Mouse (Mus musculus) adrenal gland, postnatal 10 days (tissue): ENCODE results near the gene Cep126. TPM values are rescaled to one million over a fixed set of nuclear protein-coding genes. Genes with fewer than 3 reads are reported as not detected.

Source experiments
- DNase-seq: peaks from one replicate; pipeline ENCODE4 v3.0.0; 2021; ENCODE audit warnings: mixed read lengths
- long read RNA-seq, 2 experiments: library from polyadenylated mRNA; stranded (forward); transcript quantifications; one replicate each; pipeline ENCODE4 v2.0.0; 2021
- total RNA-seq, 2 experiments: library from RNA; stranded (reverse); gene quantifications; 2 replicates each; pipeline ENCODE4 v1.2.3; 2021

Gene Cep126
- 1 to 10 TPM; 6.7 to 8.8 TPM for total RNA-seq
- long read RNA-seq, experiment 1, partial matches to known transcripts: 1 of 2 reads
- long read RNA-seq, experiment 1, other reads (novel, unspliced or antisense): 1 of 2 reads
- long read RNA-seq, experiment 2, partial matches to known transcripts: 1 of 6 reads
- long read RNA-seq, experiment 2, other reads (novel, unspliced or antisense): 1 of 6 reads

- DNase-seq: peak; percentile 93
Observed at GRCm38 (mm10) chr9:8134117-8134574, at the start of gene Cep126. Cep126 (minus strand) TSS chr9:8134294.

- no peak for DNase-seq
Observed at GRCm38 (mm10) chr9:8179554-8179953, 45.5 kb upstream of the Cep126 start.

- no peak for DNase-seq
Observed at GRCm38 (mm10) chr9:8177099-8177498, 43.0 kb upstream of the Cep126 start.

- DNase-seq: no peak
Observed at GRCm38 (mm10) chr9:8157011-8157410, 22.9 kb upstream of the Cep126 start.

- DNase-seq: peak; percentile 26
Observed at GRCm38 (mm10) chr9:8139501-8139900, 5.4 kb upstream of the Cep126 start.

GRCm38 (mm10) chr9:8133586-8134115 is 443 bp downstream of the Cep126 start:
- DNase-seq: no peak

GRCm38 (mm10) chr9:8123495-8123894 is 10.6 kb downstream of the Cep126 start:
- DNase-seq: no peak

GRCm38 (mm10) chr9:8114516-8114915 is 19.6 kb downstream of the Cep126 start:
- no peak for DNase-seq

- no peak for DNase-seq
Observed at GRCm38 (mm10) chr9:8103050-8103449, 31.0 kb downstream of the Cep126 start.

- no peak for DNase-seq
Observed at GRCm38 (mm10) chr9:8100962-8101361, 33.1 kb downstream of the Cep126 start.

- DNase-seq: no peak
Observed at GRCm38 (mm10) chr9:8078882-8079281, 55.2 kb downstream of the Cep126 start.

- peak; percentile 28 for DNase-seq
Observed at GRCm38 (mm10) chr9:8074345-8074744, 59.7 kb downstream of the Cep126 start.

GRCm38 (mm10) chr9:8073203-8073755 is 60.8 kb downstream of the Cep126 start:
- no peak for DNase-seq

GRCm38 (mm10) chr9:8059636-8060035 is 74.5 kb downstream of the Cep126 start:
- no peak for DNase-seq

- no peak for DNase-seq
Observed at GRCm38 (mm10) chr9:8054831-8055230, 79.3 kb downstream of the Cep126 start.

- DNase-seq: no peak
Observed at GRCm38 (mm10) chr9:8043044-8043387, 91.1 kb downstream of the Cep126 start.

- peak; percentile 98 for DNase-seq
Observed at GRCm38 (mm10) chr9:8042338-8043043, 91.6 kb downstream of the Cep126 start, which contains the start of gene Cfap300. Cfap300 (minus strand) TSS chr9:8042823.

- no peak for DNase-seq
Observed at GRCm38 (mm10) chr9:8035546-8035945, 98.5 kb downstream of the Cep126 start.

- DNase-seq: no peak
Observed at GRCm38 (mm10) chr9:8035091-8035490, 99.0 kb downstream of the Cep126 start.

GRCm38 (mm10) chr9:8034143-8034542 is 100.0 kb downstream of the Cep126 start:
- no peak for DNase-seq

- no peak for DNase-seq
Observed at GRCm38 (mm10) chr9:8032847-8033246, 101.2 kb downstream of the Cep126 start.
